In the genomic region with DNA sequence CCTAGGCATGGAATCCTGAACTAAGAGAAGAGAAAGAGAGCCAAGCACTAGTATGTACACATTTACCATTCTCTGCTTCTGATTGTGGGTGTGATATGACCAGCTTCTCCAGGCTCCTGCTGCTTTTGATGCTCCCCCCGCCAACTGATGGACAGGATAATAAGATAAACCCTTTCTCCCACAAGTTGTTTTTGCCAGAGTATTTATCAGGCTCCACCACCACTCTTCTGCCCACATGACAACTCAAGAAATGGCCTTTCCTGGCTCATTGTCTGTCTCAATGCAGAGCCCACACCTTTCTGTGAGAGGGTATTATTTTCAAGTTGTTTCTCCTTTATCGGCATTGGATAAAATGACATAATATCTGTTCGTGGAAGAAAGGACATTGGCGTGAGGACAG, we compare ENCODE assay signal across 27 mouse cellular contexts. TPM values are rescaled to one million over a fixed set of nuclear protein-coding genes. Genes with fewer than 3 reads are reported as not detected.
DNase-seq lines count a peak whose midpoint lies in the region; ATAC-seq and TF ChIP-seq lines count a peak whose summit lies in the region.
"Had no signal": no experiment of that assay in that cellular context is flagged by ENCODE, and none has a peak within 500 bp of the region (broad histone marks: within the 10 kb centered on the region; RNA-seq: fewer than 3 reads in every experiment).

No protein-coding gene starts in this region.

- TF ChIP-seq RAD21 in MEL (IDR thresholded peaks at IDR 0.05; ENCODE audit: low read depth, low read length), result no peak

- no peak overlapping the region for H3K27ac ChIP-seq in kidney, embryonic 14.5 days (ENCODE audit: low read depth, low read length)
- H3K27ac ChIP-seq in MEL (ENCODE audit: control insufficient read depth, low read depth, low read length), result peak overlapping the region; percentile 83
- peak overlapping the region; percentile 96 for H3K27ac ChIP-seq in bone marrow macrophage, adult 2 months (ENCODE audit: insufficient read depth, low read depth, low read length)
- H3K27ac ChIP-seq in hindbrain, embryonic 16.5 days (ENCODE audit: low read depth, low read length), result no peak overlapping the region
- H3K27ac ChIP-seq: forebrain, embryonic 10.5 days; forebrain, embryonic 13.5 days; heart, embryonic 13.5 days; hindbrain, embryonic 14.5 days had no signal

- peak; percentile 79 to 85 for TF ChIP-seq EP300 in MEL (IDR thresholded peaks at IDR 0.05; ENCODE audit: low read depth in 1 of 2, low read length in 2 of 2)

- H3K9ac ChIP-seq in kidney, embryonic 14.5 days (ENCODE audit: low read depth, low read length), result no peak overlapping the region
- no peak overlapping the region for H3K9ac ChIP-seq in MEL (ENCODE audit: control insufficient read depth, low read depth, low read length, poor library complexity, severe bottlenecking)
- H3K9ac ChIP-seq in hindbrain, embryonic 16.5 days (ENCODE audit: low read depth, low read length), result no peak overlapping the region
- H3K9ac ChIP-seq: forebrain, embryonic 13.5 days; heart, embryonic 13.5 days; hindbrain, embryonic 14.5 days had no signal

- no peak overlapping the region for H3K4me2 ChIP-seq in kidney, embryonic 14.5 days (replicated peaks; ENCODE audit: low read depth, low read length)
- H3K4me2 ChIP-seq in hindbrain, embryonic 16.5 days (ENCODE audit: low read length), result no peak overlapping the region
- H3K4me2 ChIP-seq: forebrain, embryonic 13.5 days; heart, embryonic 13.5 days; hindbrain, embryonic 14.5 days had no signal

- ATAC-seq in kidney, embryonic 14.5 days (ENCODE audit: low FRiP score, low TSS enrichment), result no peak
- peak; percentile 54; the same call in 1 of the 2 replicates for ATAC-seq in megakaryocyte-erythroid progenitor cell, adult 5-6 weeks (replicated peaks; ENCODE audit: low FRiP score, low TSS enrichment, poor library complexity, severe bottlenecking)
- ATAC-seq in hindbrain, embryonic 16.5 days, result no peak
- ATAC-seq: activated CD4-positive, CD25-positive, alpha-beta regulatory T cell, adult 4 months; CD4-positive, CD25-positive, alpha-beta regulatory T cell, adult 4 months; forebrain, embryonic 13.5 days; forebrain, embryonic 16.5 days had no signal

- TF ChIP-seq CTCF in MEL (IDR thresholded peaks at IDR 0.05 in 2 of 3, conservative IDR thresholded peaks at IDR 0.05 in 1 of 3; ENCODE audit: control insufficient read depth in 1 of 3, insufficient read depth in 1 of 3, low read depth in 2 of 3, low read length in 3 of 3, poor library complexity in 1 of 3, severe bottlenecking in 1 of 3), result no peak
- TF ChIP-seq CTCF in bone marrow macrophage, adult 2 months (IDR thresholded peaks at IDR 0.05; ENCODE audit: low read depth, low read length), result no peak

- no peaks in the 10 kb centered on the region for H3K27me3 ChIP-seq in kidney, embryonic 14.5 days (ENCODE audit: control insufficient read depth, insufficient read depth, low read length)
- H3K27me3 ChIP-seq in MEL (ENCODE audit: control insufficient read depth in 1 of 2, insufficient read depth in 2 of 2, low read length in 2 of 2), result no peaks in the 10 kb centered on the region
- H3K27me3 ChIP-seq in hindbrain, embryonic 16.5 days (replicated peaks; ENCODE audit: control insufficient read depth, insufficient read depth, low read length), result no peaks in the 10 kb centered on the region
- H3K27me3 ChIP-seq: forebrain, embryonic 13.5 days; heart, embryonic 13.5 days had no signal

- H3K4me3 ChIP-seq in kidney, embryonic 14.5 days (ENCODE audit: low read length), result no peak overlapping the region
- no peak overlapping the region for H3K4me3 ChIP-seq in MEL (ENCODE audit: control insufficient read depth in 1 of 2, insufficient read depth in 1 of 2, low read depth in 2 of 2, low read length in 2 of 2)
- H3K4me3 ChIP-seq in bone marrow macrophage, adult 2 months (ENCODE audit: insufficient read depth, low read length), result no peak overlapping the region
- no peak overlapping the region for H3K4me3 ChIP-seq in hindbrain, embryonic 16.5 days (ENCODE audit: low read length)
- H3K4me3 ChIP-seq: forebrain, embryonic 10.5 days; forebrain, embryonic 13.5 days; heart, embryonic 13.5 days had no signal

- TF ChIP-seq POLR2A in MEL (IDR thresholded peaks at IDR 0.05; ENCODE audit: control insufficient read depth in 1 of 2, insufficient read depth in 1 of 2, low read depth in 1 of 2, low read length in 2 of 2, poor library complexity in 1 of 2), result no peak
- no peak for TF ChIP-seq POLR2A in bone marrow macrophage, adult 2 months (IDR thresholded peaks at IDR 0.05; ENCODE audit: borderline replicate concordance, low read depth, low read length)

- 96% methylated on average over 4 of the region's 4 CpGs for WGBS in kidney, embryonic 14.5 days
- WGBS in hindbrain, embryonic 16.5 days, result 93% methylated on average over 4 of the region's 4 CpGs

- H3K4me1 ChIP-seq in kidney, embryonic 14.5 days (ENCODE audit: control insufficient read depth, insufficient read depth, low read length), result no peaks in the 10 kb centered on the region
- peaks cover 12 to 42% of the 10 kb centered on the region in 2 experiments for H3K4me1 ChIP-seq in MEL (ENCODE audit: control insufficient read depth in 1 of 2, insufficient read depth in 2 of 2, low read length in 2 of 2)
- peaks cover 85% of the 10 kb centered on the region for H3K4me1 ChIP-seq in bone marrow macrophage, adult 2 months (ENCODE audit: control insufficient read depth, insufficient read depth, low read length)
- H3K4me1 ChIP-seq in hindbrain, embryonic 16.5 days (ENCODE audit: control insufficient read depth, insufficient read depth, low read depth, low read length), result no peaks in the 10 kb centered on the region
- H3K4me1 ChIP-seq: forebrain, embryonic 10.5 days had no signal

- no peaks in the 10 kb centered on the region for H3K79me2 ChIP-seq in MEL (ENCODE audit: control insufficient read depth, insufficient read depth, low read length, poor library complexity)

- H3K9me3 ChIP-seq in kidney, embryonic 14.5 days (ENCODE audit: control insufficient read depth, low read length), result no peaks in the 10 kb centered on the region; the same call in 1 of the 2 replicates
- H3K9me3 ChIP-seq in MEL (replicated peaks; ENCODE audit: insufficient read depth, low read length), result no peaks in the 10 kb centered on the region
- no peaks in the 10 kb centered on the region for H3K9me3 ChIP-seq in hindbrain, embryonic 16.5 days (ENCODE audit: control insufficient read depth, low read length)
- H3K9me3 ChIP-seq: forebrain, embryonic 10.5 days; forebrain, embryonic 13.5 days had no signal

- peak; percentile 1 for DNase-seq in kidney, adult 11 months
- DNase-seq in MEL (ENCODE audit: low read depth, low spot score), result peak; percentile 48
- DNase-seq: adrenal gland, adult 8-10 months; adrenal gland, postnatal 25 days; cerebellum, adult 18-20 months; cerebellum, adult 9-10 months; cerebellum, postnatal 14 days; gastrocnemius, postnatal 14 days; heart, adult 18-20 months; heart, postnatal 14 days; heart, postnatal 4 days had no signal

- H3K36me3 ChIP-seq in kidney, embryonic 14.5 days (ENCODE audit: control insufficient read depth, insufficient read depth, low read length), result peaks cover 52% of the 10 kb centered on the region
- H3K36me3 ChIP-seq in MEL (ENCODE audit: control insufficient read depth in 1 of 2, insufficient read depth in 2 of 2, low read length in 2 of 2), result peaks cover 0 to 44% of the 10 kb centered on the region in 2 experiments; a peak in 2 of 4 replicates
- H3K36me3 ChIP-seq in hindbrain, embryonic 16.5 days (ENCODE audit: control insufficient read depth, insufficient read depth, low read length), result peaks cover 16% of the 10 kb centered on the region

TF ChIP-seq in MEL, 35 proteins besides CTCF, POLR2A, EP300 and RAD21 (continues in another document):
- no peak for TF ChIP-seq MYB (IDR thresholded peaks at IDR 0.05; ENCODE audit: low read depth, low read length)
- TF ChIP-seq RCOR1 (IDR thresholded peaks at IDR 0.05; ENCODE audit: low read depth, low read length), result peak; percentile 41; the same call in 1 of the 2 replicates
- no peak for TF ChIP-seq CHD2 (IDR thresholded peaks at IDR 0.05; ENCODE audit: low read length)
- 0 out of 2 replicates have a peak, but pooled peaks have one; percentile 32 for TF ChIP-seq MAZ (IDR thresholded peaks at IDR 0.05; ENCODE audit: low read depth, low read length)

RNA-seq across cellular contexts. Expression of a gene that starts 7.2 kb away (rescaled TPM):
- 123 and 135 TPM in 2 replicates for polyA plus RNA-seq in kidney, embryonic 14.5 days (2014; fragmentation: Nextera tagmentation; extraction: Ambion mirVana)
- 3.9 TPM in 2 replicates for total RNA-seq in MEL (2012; rRNA removed)
- 10 to 100 TPM in 1 of 2 experiments, not detected in 1; 18.5 TPM for polyA plus RNA-seq in MEL (2012; ENCODE audit: insufficient read depth in 1 of 2, insufficient read length in 2 of 2, low read depth in 1 of 2, low replicate concordance in 2 of 2, missing spikeins in 1 of 2)
- polyA plus RNA-seq in bone marrow macrophage, adult 2 months (2012; ENCODE audit: insufficient read depth, insufficient read length, missing spikeins), result 376 and 481 TPM in 2 replicates
- total RNA-seq in megakaryocyte-erythroid progenitor cell, adult 5-6 weeks (2014; fragmentation: Nextera tagmentation), result 5.4 and 11.3 TPM in 2 replicates
- 5.1 and 31.3 TPM in 2 replicates for total RNA-seq in megakaryocyte-erythroid progenitor cell, adult 5-6 weeks (2017)
- 28.1 and 30.8 TPM in 2 replicates for polyA plus RNA-seq in hindbrain, embryonic 16.5 days (2015; fragmentation: Nextera tagmentation; extraction: Ambion mirVana)

RNA-seq across cellular contexts. Expression of a gene that starts 7.8 kb away (rescaled TPM):
- polyA plus RNA-seq in kidney, embryonic 14.5 days (2014; fragmentation: Nextera tagmentation; extraction: Ambion mirVana), result 308 and 313 TPM in 2 replicates
- total RNA-seq in MEL (2012; rRNA removed), result 22.2 and 23.0 TPM in 2 replicates
- polyA plus RNA-seq in MEL (2012; ENCODE audit: insufficient read depth in 1 of 2, insufficient read length in 2 of 2, low read depth in 1 of 2, low replicate concordance in 2 of 2, missing spikeins in 1 of 2), result 10 to 100 TPM in 1 of 2 experiments, not detected in 1; 77.0 TPM
- polyA plus RNA-seq in bone marrow macrophage, adult 2 months (2012; ENCODE audit: insufficient read depth, insufficient read length, missing spikeins), result 992 and 1,024 TPM in 2 replicates
- total RNA-seq in megakaryocyte-erythroid progenitor cell, adult 5-6 weeks (2014; fragmentation: Nextera tagmentation), result 6.7 and 12.4 TPM in 2 replicates
- total RNA-seq in megakaryocyte-erythroid progenitor cell, adult 5-6 weeks (2017), result 14.4 and 24.5 TPM in 2 replicates
- 140 and 143 TPM in 2 replicates for polyA plus RNA-seq in hindbrain, embryonic 16.5 days (2015; fragmentation: Nextera tagmentation; extraction: Ambion mirVana)

RNA-seq across cellular contexts. Expression of a gene that starts 39.2 kb away (rescaled TPM):
- 0.99 and 1.4 TPM in 2 replicates for polyA plus RNA-seq in kidney, embryonic 14.5 days (2014; fragmentation: Nextera tagmentation; extraction: Ambion mirVana)
- total RNA-seq in MEL (2012; rRNA removed), result not detected in 2 replicates
- not detected for polyA plus RNA-seq in MEL (2012; ENCODE audit: insufficient read depth in 1 of 2, insufficient read length in 2 of 2, low read depth in 1 of 2, low replicate concordance in 2 of 2, missing spikeins in 1 of 2)
- not detected in 2 replicates for polyA plus RNA-seq in bone marrow macrophage, adult 2 months (2012; ENCODE audit: insufficient read depth, insufficient read length, missing spikeins)
- total RNA-seq in megakaryocyte-erythroid progenitor cell, adult 5-6 weeks (2014; fragmentation: Nextera tagmentation), result 0.30 TPM in 1 of 2 replicates, not detected in the other
- not detected in 2 replicates for total RNA-seq in megakaryocyte-erythroid progenitor cell, adult 5-6 weeks (2017)
- not detected in 2 replicates for polyA plus RNA-seq in hindbrain, embryonic 16.5 days (2015; fragmentation: Nextera tagmentation; extraction: Ambion mirVana)
- total RNA-seq: adrenal gland, adult 8-10 months; adrenal gland, postnatal 25 days; gastrocnemius, adult 18-20 months; gastrocnemius, postnatal 14 days; gastrocnemius, postnatal 4 days; heart, adult 18-20 months; heart, postnatal 14 days; heart, postnatal 4 days had no signal
- polyA plus RNA-seq: activated CD4-positive, CD25-positive, alpha-beta regulatory T cell, adult 4 months; C2C12; embryonic facial prominence, embryonic 11.5 days; forebrain, embryonic 13.5 days; forebrain, embryonic 16.5 days; heart, embryonic 13.5 days; hindbrain, embryonic 11.5 days; hindbrain, embryonic 14.5 days had no signal

Comparison
In these comparisons a context has a peak if more than half of its experiments do, and no peak if none do; other contexts are left out.
1. H3K27ac ChIP-seq: peak in MEL (single experiment) and bone marrow macrophage, adult 2 months (single experiment); none in kidney, embryonic 14.5 days (single experiment) and hindbrain, embryonic 16.5 days (single experiment).